Mouse (Mus musculus) lung, postnatal 0 days (tissue): ENCODE measurements at regions not wholly inside any gene's neighbourhood (a gene's known extent, or its start where the extent isn't known, plus 50 kb on each side); places are given as distances from the start of the nearest gene placed in this dataset.

ENCODE experiments used
- CTCF ChIP-seq: IDR thresholded peaks from 2 replicates; pipeline ENCODE4 v1.5.1; 2016; ENCODE audit warnings: antibody characterized with exemption, mild to moderate bottlenecking
- EP300 ChIP-seq: IDR thresholded peaks from 2 replicates; pipeline ENCODE4 v1.6.1; 2016; ENCODE audit warnings: antibody characterized with exemption, mild to moderate bottlenecking, control low read depth

DNA sequence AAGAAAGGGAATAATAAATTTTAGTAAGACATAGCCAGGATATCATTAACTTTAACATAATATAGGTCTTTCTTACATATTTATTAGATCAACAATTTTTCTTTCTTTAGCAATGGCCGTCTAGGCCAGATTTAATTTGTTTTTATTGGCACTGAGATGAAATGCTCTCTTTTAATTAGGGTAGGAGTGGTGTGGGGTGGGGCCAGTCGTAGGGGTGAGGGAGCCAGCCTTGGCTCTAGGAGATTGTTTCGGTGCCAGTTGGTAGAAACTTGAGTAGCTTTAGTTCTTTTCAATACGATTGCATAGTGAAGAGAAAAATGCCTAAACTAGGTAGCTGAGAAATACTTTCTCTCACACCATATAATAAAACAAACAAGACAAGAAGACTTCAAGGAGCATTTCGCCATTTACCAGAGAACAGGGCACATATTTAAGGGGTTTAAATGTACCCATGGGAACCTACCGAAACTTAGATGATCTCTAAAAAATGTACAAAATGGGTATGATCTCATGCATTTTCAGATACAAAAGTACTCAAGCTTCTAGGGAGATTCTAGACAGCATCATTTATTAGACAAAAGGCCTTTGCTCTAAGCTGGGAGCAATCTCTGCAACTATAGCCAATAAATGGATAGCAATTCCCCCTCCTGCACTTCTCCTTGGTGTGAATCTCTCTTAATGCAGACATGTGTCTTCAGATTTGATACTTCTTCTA, 56.2 kb upstream of the Ccdc80 start:
- no peak for TF ChIP-seq EP300
- no peak for TF ChIP-seq CTCF
